Mouse (Mus musculus) hindbrain, embryonic 12.5 days (tissue): ENCODE results near the gene Ell. TPM values are rescaled to one million over a fixed set of nuclear protein-coding genes. Genes with fewer than 3 reads are reported as not detected.

Experiments used
- ATAC-seq: fragments of 200-750 bp; cut with Nextera tagmentation; 2 replicates; pipeline ENCODE4 v1.8.0; 2017; ENCODE audit warnings: moderate TSS enrichment; ENCODE audit not compliant: low FRiP score
- H3K27ac ChIP-seq: fragments of 300-500 bp; sonication (generic); 2 replicates; pipeline ENCODE4 v1.5.1; 2016; ENCODE audit warnings: mild to moderate bottlenecking
- H3K27me3 ChIP-seq: fragments of 300-500 bp; sonication (generic); 2 replicates; pipeline ENCODE4 v1.6.1; 2016; ENCODE audit warnings: mild to moderate bottlenecking
- H3K36me3 ChIP-seq: fragments of 300-500 bp; sonication (generic); 2 replicates; pipeline ENCODE4 v1.6.1; 2016; ENCODE audit warnings: mild to moderate bottlenecking
- H3K4me1 ChIP-seq: fragments of 300-500 bp; sonication (generic); 2 replicates; pipeline ENCODE4 v1.6.1; 2016
- H3K4me2 ChIP-seq: fragments of 300-500 bp; sonication (generic); replicated peaks from 2 replicates; pipeline ENCODE4 v1.6.1; 2016; ENCODE audit warnings: mild to moderate bottlenecking
- H3K4me3 ChIP-seq: fragments of 300-500 bp; sonication (generic); 2 replicates; pipeline ENCODE4 v1.5.1; 2016; ENCODE audit warnings: mild to moderate bottlenecking
- H3K9ac ChIP-seq: fragments of 300-500 bp; sonication (generic); 2 replicates; pipeline ENCODE4 v1.6.1; 2016; ENCODE audit warnings: mild to moderate bottlenecking, moderate library complexity
- H3K9me3 ChIP-seq: fragments of 300-500 bp; sonication (generic); replicated peaks from 2 replicates; pipeline ENCODE4 v1.6.1; 2016; ENCODE audit warnings: mild to moderate bottlenecking
- WGBS: fragments of 180-500 bp; shearing (Covaris S2); methylation state at CpG from one replicate; pipeline ENCODE4 v1.1.7; 2016; 5-methylcytosine and 5-hydroxymethylcytosine counted together
- polyA plus RNA-seq: library from polyadenylated mRNA; unstranded; fragments of >200 nt; fragmentation: Nextera tagmentation; extraction: Ambion mirVana; gene quantifications from 2 replicates; pipeline ENCODE4 v1.2.1, GENCODE M21; 2016

The Ell gene
- polyA plus RNA-seq, 1 experiment from 2014 or later = 19.4 TPM

DNA sequence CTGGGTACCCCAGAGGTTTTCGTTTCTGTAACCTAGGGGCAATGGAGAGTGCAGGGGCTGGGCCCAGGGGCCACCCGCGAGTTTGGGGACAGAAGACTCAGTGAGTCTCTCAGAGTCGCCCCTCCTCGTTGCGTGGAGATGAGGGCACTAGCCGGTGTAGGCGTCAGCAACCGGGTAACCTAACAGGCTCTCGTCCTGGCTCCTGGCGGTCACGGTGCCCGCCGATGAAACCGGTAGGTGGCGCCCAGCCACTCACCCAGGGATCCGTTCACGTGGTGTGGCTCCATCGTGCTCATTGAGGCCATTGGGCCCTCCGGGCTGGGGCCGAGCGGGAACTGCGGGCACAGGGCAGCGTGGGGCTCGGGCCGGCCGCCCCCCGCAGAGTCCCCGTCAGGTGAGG, 59.0 kb downstream of the Ell start:
- ATAC-seq = peak; percentile 30
- Histone ChIP-seq H3K9ac (peak overlapping the region; percentile 76), H3K36me3 (peaks cover 32% of the 10 kb centered on the region), H3K4me1 (peaks cover 80% of the 10 kb centered on the region), H3K4me3 (peak overlapping the region; percentile 41), H3K27me3 (peaks cover 27% of the 10 kb centered on the region), H3K4me2 (peak overlapping the region; percentile 80), H3K27ac (peak overlapping the region; percentile 44), H3K9me3 (peaks cover 3% of the 10 kb centered on the region; the same call in 1 of the 2 replicates)
- 2% methylated on average over 29 of the region's 29 CpGs for WGBS

DNA sequence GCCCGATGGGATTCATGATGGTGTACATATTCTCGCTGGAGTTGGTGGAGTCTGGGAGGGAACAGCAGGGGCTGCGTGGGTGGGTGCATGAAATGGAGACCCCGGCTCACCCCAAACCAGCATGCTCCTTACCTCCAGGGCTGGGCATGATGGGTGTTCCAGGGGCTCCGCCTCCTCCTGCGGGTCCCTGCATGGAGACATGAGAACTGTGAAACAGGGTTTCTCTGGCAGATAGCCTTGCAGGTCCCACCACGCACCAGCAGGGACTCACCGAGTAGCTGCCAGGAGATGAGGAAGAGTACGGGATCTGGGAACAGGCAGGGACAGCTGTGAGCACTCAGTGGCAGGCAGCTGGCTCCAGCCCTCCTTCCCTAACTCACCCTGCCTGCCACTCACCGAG, 59.5 kb downstream of the Ell start:
- Histone ChIP-seq H3K27me3 (peaks cover 27% of the 10 kb centered on the region), H3K4me1 (peaks cover 76% of the 10 kb centered on the region), H3K4me2 (peak overlapping the region; percentile 80), H3K36me3 (peaks cover 32% of the 10 kb centered on the region), H3K27ac (peak overlapping the region; percentile 31; the same call in 1 of the 2 replicates), H3K4me3 (peak overlapping the region; percentile 41), H3K9me3 (peaks cover 3% of the 10 kb centered on the region; the same call in 1 of the 2 replicates), H3K9ac (peak overlapping the region; percentile 76; the same call in 1 of the 2 replicates)
- no peak for ATAC-seq
- WGBS = 11% methylated on average over 10 of the region's 10 CpGs

DNA sequence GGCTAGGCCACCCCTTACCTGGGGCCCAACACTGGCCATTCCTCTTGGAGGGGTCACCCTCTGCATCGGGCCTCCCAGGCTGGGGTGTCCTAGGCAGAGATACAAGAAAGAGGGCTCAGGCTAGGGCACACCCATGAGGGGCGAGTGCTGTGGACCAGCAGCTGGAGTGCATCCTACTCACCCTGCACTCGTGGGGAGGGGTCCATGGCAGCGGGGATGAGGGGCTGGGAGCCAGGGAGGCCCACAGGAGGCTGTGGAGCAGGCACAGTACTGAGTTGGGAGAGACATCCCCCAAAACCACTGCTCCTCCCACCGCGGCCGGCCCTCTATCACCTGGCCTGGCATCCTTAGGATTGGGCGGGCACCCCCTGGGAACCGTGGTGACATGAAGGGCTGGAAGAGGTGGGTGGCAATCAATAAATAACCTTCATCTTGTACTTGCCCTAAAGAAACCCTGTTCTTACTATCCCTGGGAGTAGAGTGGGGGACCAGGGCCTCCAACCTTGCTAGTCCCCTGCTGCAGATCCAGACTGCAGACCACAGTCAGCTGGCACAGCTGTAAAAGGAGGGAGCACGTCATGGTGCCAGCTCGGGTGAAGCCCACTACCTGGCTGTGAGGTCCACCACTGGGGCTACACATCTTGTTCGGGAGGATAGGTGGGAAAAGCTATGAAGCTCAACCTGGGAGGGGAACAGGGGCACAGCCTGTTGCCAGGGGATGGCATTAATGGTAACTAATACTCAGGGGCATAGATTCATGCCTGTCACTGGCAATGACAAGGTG, 60.4 kb downstream of the Ell start:
- WGBS = 86% methylated on average over 12 of the region's 12 CpGs
- Histone ChIP-seq H3K4me2 (no peak overlapping the region), H3K27ac (peak overlapping the region; percentile 96), H3K9me3 (peaks cover 3% of the 10 kb centered on the region; the same call in 1 of the 2 replicates), H3K27me3 (peaks cover 27% of the 10 kb centered on the region), H3K4me1 (peaks cover 78% of the 10 kb centered on the region), H3K4me3 (no peak overlapping the region), H3K9ac (0 out of 2 replicates have a peak overlapping the region, but pooled peaks have one; percentile 14), H3K36me3 (peaks cover 32% of the 10 kb centered on the region)
- ATAC-seq = no peak

DNA sequence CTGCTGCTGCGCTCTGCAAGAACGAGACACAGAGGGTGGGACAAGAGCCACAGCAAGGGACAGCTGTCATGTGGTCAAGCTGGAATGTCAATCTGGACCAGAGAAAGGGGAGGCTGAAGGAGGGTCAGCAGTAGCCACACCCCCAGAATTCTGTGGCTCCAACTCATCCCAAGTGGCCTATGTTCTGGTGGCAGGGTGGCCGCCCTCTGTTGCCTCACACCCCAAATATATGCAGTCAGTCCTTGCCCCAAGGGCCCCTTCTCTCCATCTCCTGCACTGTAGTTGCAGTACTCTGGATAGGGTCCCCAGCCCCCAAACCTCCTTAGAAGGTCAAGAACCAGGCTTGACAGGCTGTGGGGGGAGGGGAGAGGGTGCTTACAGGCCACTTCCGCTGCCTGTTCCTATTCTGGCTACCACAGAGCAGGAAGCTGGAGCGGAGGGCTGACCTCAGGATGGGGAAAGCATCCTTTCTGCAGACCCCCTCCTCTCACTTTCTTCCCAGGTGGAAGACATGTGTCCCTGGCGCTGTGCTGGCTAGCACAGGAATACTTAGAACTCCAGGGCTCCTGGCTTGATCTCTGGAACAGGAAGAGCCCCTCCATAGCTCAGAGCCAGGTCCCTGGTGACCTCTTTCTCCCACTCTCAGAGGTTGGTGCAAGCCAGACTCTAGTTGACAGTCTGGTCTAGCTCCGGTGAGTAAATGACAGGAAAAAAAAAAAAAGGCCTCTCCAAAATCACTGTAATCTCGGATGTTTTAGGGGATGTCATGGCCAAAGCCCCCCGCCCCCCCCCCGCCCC, 61.4 kb downstream of the Ell start:
- peak; percentile 20; the same call in 1 of the 2 replicates for ATAC-seq
- H3K36me3 ChIP-seq = peaks cover 30% of the 10 kb centered on the region
- 14% methylated on average over 10 of the region's 10 CpGs for WGBS
- H3K9ac ChIP-seq = peak overlapping the region; percentile 27; the same call in 1 of the 2 replicates
- peak overlapping the region; percentile 15 for H3K4me3 ChIP-seq
- H3K4me1 ChIP-seq = peaks cover 76% of the 10 kb centered on the region
- H3K9me3 ChIP-seq = peaks cover 3% of the 10 kb centered on the region; the same call in 1 of the 2 replicates
- peak overlapping the region; percentile 96 for H3K27ac ChIP-seq
- peaks cover 22% of the 10 kb centered on the region; the same call in 1 of the 2 replicates for H3K27me3 ChIP-seq
- H3K4me2 ChIP-seq = peak overlapping the region; percentile 54

DNA sequence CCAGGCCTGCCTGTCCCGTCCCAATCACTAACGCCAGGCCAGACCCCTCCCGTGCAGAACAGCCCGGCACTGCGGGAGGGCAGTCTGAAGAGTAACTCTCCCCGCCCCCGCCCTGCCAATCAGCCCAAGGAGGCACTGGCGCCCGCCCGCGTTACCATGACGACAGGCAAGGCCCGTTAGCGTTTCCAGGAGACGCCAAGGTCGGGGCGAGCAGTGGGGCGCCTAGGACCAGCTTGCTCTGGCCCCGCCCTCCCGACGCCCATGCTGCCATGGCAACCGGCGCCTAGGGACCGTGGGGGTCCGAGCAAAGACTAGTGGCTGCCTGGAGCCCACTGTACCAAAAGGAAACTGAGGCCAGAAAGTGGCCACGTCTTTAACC, 62.0 kb downstream of the Ell start:
- Histone ChIP-seq H3K4me3 (peak overlapping the region; percentile 15), H3K4me1 (peaks cover 76% of the 10 kb centered on the region), H3K4me2 (peak overlapping the region; percentile 54), H3K9me3 (peaks cover 3% of the 10 kb centered on the region; the same call in 1 of the 2 replicates), H3K27me3 (0 out of 2 replicates have a peak, but pooled peaks cover 16% of the 10 kb centered on the region), H3K27ac (peak overlapping the region; percentile 96), H3K36me3 (peaks cover 25% of the 10 kb centered on the region), H3K9ac (peak overlapping the region; percentile 27; the same call in 1 of the 2 replicates)
- 2% methylated on average over 26 of the region's 26 CpGs for WGBS
- ATAC-seq = peak; percentile 65

DNA sequence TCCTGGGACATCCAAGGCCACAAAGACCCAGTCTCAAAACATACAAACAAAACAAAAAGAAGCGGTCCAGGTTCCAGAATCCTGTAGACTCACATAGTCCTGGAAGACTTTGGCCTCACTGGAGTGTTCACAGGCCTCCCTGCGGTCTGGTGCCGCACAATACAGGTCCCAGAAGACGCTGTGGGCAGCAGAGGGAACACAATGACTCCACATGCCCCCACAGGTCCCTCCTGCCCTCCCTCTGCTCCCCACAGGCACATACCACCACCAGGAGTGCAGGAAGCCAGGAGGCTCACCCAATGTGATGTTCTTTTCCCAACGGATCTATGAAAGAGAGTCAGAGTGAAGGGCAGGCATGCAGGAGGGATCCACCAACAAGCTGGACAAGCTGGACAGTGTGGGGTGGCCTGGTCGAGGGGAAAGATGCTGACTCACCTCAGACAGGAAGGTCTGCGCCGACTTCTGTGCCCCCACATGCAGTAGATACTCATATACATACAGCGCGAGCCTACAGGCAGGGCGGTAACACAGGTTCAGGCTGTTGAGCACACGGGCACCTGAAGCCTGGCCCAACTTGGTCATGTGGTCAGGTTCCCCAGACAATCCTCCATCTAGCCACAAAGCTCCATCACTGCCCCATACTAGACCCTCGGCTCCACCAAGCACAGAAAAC, 63.0 kb downstream of the Ell start:
- Histone ChIP-seq H3K36me3 (peaks cover 14% of the 10 kb centered on the region), H3K4me1 (peaks cover 78% of the 10 kb centered on the region), H3K9ac (no peak overlapping the region), H3K9me3 (peaks cover 3% of the 10 kb centered on the region; the same call in 1 of the 2 replicates), H3K4me2 (no peak overlapping the region), H3K27me3 (0 out of 2 replicates have a peak, but pooled peaks cover 9% of the 10 kb centered on the region), H3K27ac (peak overlapping the region; percentile 96), H3K4me3 (no peak overlapping the region)
- WGBS = 96% methylated on average over 13 of the region's 13 CpGs
- ATAC-seq = no peak

DNA sequence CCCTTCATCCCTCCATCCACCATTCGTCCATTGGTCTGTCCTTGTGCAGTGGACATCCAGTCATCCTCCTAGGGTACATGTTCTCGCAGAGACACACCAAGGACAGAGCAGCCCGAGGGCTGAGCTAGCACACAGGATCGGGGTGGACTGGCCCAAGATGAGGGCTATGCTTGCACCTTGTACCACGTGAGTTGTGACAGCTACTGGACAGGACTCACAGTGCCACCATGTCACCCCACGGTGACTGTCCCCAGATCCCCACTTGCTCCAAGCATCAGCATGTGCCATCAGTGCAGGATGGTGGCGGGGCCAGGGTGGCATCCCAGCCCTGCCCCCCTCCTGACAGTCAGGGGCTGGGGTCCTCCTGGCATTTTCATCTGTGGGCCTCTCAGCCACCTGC, 65.3 kb downstream of the Ell start:
- no peak overlapping the region for H3K4me2 ChIP-seq
- 85% methylated on average over 7 of the region's 7 CpGs for WGBS
- peak overlapping the region; percentile 18; the same call in 1 of the 2 replicates for H3K9ac ChIP-seq
- H3K4me3 ChIP-seq = no peak overlapping the region
- H3K27me3 ChIP-seq = no peaks in the 10 kb centered on the region
- peak overlapping the region; percentile 48; the same call in 1 of the 2 replicates for H3K27ac ChIP-seq
- H3K9me3 ChIP-seq = peaks cover 3% of the 10 kb centered on the region; the same call in 1 of the 2 replicates
- no peak for ATAC-seq
- H3K4me1 ChIP-seq = peaks cover 74% of the 10 kb centered on the region
- peaks cover 13% of the 10 kb centered on the region for H3K36me3 ChIP-seq

DNA sequence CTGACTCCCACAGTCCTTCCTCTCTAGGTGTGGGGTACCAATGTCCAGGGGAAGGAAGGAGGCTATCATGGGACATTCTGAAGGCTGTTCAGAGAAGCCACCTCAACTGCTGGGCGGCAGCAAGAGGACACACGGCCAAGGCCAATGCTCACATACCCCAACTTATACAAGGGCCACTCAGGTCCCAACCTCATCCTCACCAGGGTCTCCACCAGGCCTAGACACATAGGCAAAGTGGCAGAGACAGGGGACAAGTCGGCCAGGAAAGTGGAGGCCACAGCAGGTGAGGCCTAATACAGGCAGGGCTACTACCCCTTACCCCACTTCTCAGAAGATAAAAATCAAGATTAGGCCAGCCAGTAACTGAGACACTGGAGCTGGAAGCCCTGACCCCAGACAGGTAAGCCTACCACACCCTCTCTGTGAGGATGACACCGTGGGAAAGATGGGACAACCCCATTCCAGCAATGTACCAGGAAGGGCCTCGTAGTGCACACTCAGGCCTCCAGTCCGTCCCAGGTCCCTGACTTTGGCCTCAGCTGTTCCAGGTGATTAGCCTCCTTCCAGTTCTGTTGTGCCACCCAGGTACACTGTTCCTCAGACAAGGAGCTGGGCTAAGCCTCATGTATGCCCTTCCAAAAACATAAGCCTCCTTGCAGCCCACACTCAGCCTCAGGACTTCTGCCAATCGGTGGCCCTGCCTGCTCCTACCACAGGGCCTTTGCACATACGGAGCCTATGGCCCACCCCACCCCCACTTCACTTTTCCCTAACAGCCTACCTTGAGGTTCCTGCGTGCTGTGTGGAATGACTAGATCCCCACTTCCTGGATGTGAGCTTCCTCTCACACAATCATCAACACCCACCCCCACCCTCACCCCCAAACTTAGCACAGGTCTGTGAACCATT, 66.9 kb downstream of the Ell start:
- no peak overlapping the region for H3K27ac ChIP-seq

DNA sequence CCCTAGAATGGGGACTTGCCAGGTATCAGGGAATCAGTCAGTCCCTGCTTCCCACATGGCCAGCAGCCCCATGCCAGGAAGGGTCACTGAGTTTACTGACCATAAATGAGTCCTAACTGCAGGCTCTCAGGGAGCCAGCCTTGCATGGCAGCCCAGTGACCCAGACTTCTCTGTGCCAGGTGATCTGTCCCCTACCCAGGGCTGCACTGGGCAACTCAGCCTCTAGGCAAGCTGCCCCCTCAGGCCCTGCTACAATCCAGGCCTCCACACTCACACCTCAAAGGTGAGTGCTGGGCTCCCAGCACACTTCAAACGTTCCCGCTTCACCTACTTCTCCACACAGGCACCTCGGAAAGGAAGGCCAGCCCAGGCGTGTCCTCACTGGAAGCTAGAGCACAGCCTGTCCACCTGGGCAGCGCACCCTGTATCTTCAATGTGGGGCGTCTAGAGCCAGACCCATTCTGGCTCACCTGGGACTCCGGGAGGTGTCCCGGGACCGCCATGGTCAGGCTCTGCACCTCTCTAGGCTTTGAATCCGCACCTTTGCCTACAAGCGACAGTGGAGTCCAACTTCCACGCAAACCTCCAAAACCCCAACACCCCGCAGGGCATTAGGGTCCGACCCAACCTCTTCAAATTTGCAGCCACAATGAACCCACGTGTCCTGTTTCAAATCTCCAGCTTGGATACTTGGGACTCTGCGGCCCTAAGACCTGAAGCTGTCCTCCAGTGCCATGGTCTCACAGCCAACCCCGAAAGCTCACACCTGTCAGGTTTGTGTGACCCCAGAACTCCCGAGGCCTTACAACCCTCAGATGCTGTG, 67.7 kb downstream of the Ell start:
- H3K4me2 ChIP-seq = peak overlapping the region; percentile 89
- peaks cover 2% of the 10 kb centered on the region; the same call in 1 of the 2 replicates for H3K9me3 ChIP-seq
- peak overlapping the region; percentile 73 for H3K4me3 ChIP-seq
- H3K27ac ChIP-seq = peak overlapping the region; percentile 95; the same call in 1 of the 2 replicates
- no peaks in the 10 kb centered on the region for H3K27me3 ChIP-seq
- ATAC-seq = no peak
- H3K36me3 ChIP-seq = peaks cover 11% of the 10 kb centered on the region
- H3K4me1 ChIP-seq = peaks cover 68% of the 10 kb centered on the region
- 61% methylated on average over 18 of the region's 18 CpGs for WGBS
- H3K9ac ChIP-seq = peak overlapping the region; percentile 91

More for the DNA sequence above, 66.9 kb downstream of the Ell start:
- H3K4me3 ChIP-seq = peak overlapping the region; percentile 73
- H3K36me3 ChIP-seq = peaks cover 13% of the 10 kb centered on the region
- 89% methylated on average over 9 of the region's 9 CpGs for WGBS
- peak overlapping the region; percentile 89 for H3K4me2 ChIP-seq
- peaks cover 3% of the 10 kb centered on the region; the same call in 1 of the 2 replicates for H3K9me3 ChIP-seq
- no peak overlapping the region for H3K9ac ChIP-seq
- H3K27me3 ChIP-seq = no peaks in the 10 kb centered on the region
- no peak for ATAC-seq
- H3K4me1 ChIP-seq = peaks cover 70% of the 10 kb centered on the region

DNA sequence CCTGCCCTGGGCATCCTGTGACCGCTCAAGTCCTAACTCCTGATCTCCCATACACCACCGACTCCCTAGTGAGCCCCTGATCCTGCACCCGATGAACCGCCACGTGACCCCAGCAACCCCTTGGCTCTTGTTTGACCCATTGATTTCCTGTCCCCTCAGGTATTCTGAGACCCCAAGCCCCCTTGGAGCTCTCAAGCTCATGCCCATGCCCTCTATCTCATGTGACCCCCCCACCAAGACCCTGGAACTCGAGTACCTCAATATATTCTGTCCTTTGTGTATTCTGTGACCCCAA, 68.3 kb downstream of the Ell start:
- H3K9ac ChIP-seq = peak overlapping the region; percentile 91
- H3K4me3 ChIP-seq = peak overlapping the region; percentile 73
- WGBS = 28% methylated on average over 6 of the region's 6 CpGs
- ATAC-seq = no peak
- H3K9me3 ChIP-seq = no peaks in the 10 kb centered on the region
- H3K27ac ChIP-seq = peak overlapping the region; percentile 95; the same call in 1 of the 2 replicates
- H3K4me1 ChIP-seq = peaks cover 66% of the 10 kb centered on the region
- H3K36me3 ChIP-seq = peaks cover 5% of the 10 kb centered on the region
- H3K27me3 ChIP-seq = no peaks in the 10 kb centered on the region
- H3K4me2 ChIP-seq = peak overlapping the region; percentile 89
